Mouse (Mus musculus) urinary bladder, adult 2 months (tissue): Measurements from ENCODE around the gene Capn15. TPM values are rescaled to one million over a fixed set of nuclear protein-coding genes. Genes with fewer than 3 reads are reported as not detected.

Experiments
- DNase-seq: peaks from one replicate; pipeline ENCODE4 v3.0.0; 2022; ENCODE audit warnings: low spot score
- polyA plus RNA-seq: library from polyadenylated mRNA; depleted of rRNA; stranded (reverse); fragments of >200 nt; gene quantifications from 2 replicates; pipeline ENCODE4 v1.2.3, GENCODE M21; 2012; rRNA removed

The Capn15 gene
- 30.1 and 32.4 TPM in 2 replicates for polyA plus RNA-seq

- DNase-seq, result peak; percentile 87
Measured at GRCm38 (mm10) chr17:25985306-25986294, at the start of gene Capn15. TSS of gene Capn15 (minus strand) at chr17:25985796.

GRCm38 (mm10) chr17:26032037-26032436, 46.4 kb upstream of the Capn15 start:
- DNase-seq, result no peak

- DNase-seq, result no peak
Measured at GRCm38 (mm10) chr17:26031583-26031982, 46.0 kb upstream of the Capn15 start.

GRCm38 (mm10) chr17:26028261-26028660, 42.7 kb upstream of the Capn15 start:
- DNase-seq, result no peak

- no peak for DNase-seq
Measured at GRCm38 (mm10) chr17:26024674-26025073, 39.1 kb upstream of the Capn15 start.

GRCm38 (mm10) chr17:26023966-26024365, 38.4 kb upstream of the Capn15 start:
- no peak for DNase-seq

- no peak for DNase-seq
Measured at GRCm38 (mm10) chr17:26023181-26023580, 37.6 kb upstream of the Capn15 start.

- no peak for DNase-seq
Measured at GRCm38 (mm10) chr17:26021728-26022341, 36.2 kb upstream of the Capn15 start.

GRCm38 (mm10) chr17:26020848-26021347, 35.3 kb upstream of the Capn15 start:
- no peak for DNase-seq

- DNase-seq, result no peak
Measured at GRCm38 (mm10) chr17:26018388-26018787, 32.8 kb upstream of the Capn15 start.

GRCm38 (mm10) chr17:26017949-26018348, 32.4 kb upstream of the Capn15 start:
- no peak for DNase-seq

- no peak for DNase-seq
Measured at GRCm38 (mm10) chr17:26017021-26017420, 31.4 kb upstream of the Capn15 start.

GRCm38 (mm10) chr17:26013711-26014110, 28.1 kb upstream of the Capn15 start:
- no peak for DNase-seq

- peak; percentile 57 for DNase-seq
Measured at GRCm38 (mm10) chr17:26011841-26012460, 26.4 kb upstream of the Capn15 start.

- no peak for DNase-seq
Measured at GRCm38 (mm10) chr17:26009540-26009939, 23.9 kb upstream of the Capn15 start.

GRCm38 (mm10) chr17:26008787-26009186, 23.2 kb upstream of the Capn15 start:
- DNase-seq, result no peak

GRCm38 (mm10) chr17:26008331-26008730, 22.7 kb upstream of the Capn15 start:
- DNase-seq, result no peak

GRCm38 (mm10) chr17:26007646-26008045, 22.1 kb upstream of the Capn15 start:
- DNase-seq, result no peak

GRCm38 (mm10) chr17:26005731-26006450, 20.3 kb upstream of the Capn15 start:
- no peak for DNase-seq

- DNase-seq, result no peak
Measured at GRCm38 (mm10) chr17:26004711-26005110, 19.1 kb upstream of the Capn15 start.

GRCm38 (mm10) chr17:26003864-26004263, 18.3 kb upstream of the Capn15 start:
- no peak for DNase-seq

GRCm38 (mm10) chr17:25998425-25998824, 12.8 kb upstream of the Capn15 start:
- no peak for DNase-seq
